Mouse (Mus musculus): ENCODE data around the gene Nrn1l. TPM values are rescaled to one million over a fixed set of nuclear protein-coding genes. Genes with fewer than 3 reads are reported as not detected.

Nrn1l gene
- total and polyA plus RNA-seq, 3 experiments = 0.38 to 1.5 TPM; not detected in 1

DNA sequence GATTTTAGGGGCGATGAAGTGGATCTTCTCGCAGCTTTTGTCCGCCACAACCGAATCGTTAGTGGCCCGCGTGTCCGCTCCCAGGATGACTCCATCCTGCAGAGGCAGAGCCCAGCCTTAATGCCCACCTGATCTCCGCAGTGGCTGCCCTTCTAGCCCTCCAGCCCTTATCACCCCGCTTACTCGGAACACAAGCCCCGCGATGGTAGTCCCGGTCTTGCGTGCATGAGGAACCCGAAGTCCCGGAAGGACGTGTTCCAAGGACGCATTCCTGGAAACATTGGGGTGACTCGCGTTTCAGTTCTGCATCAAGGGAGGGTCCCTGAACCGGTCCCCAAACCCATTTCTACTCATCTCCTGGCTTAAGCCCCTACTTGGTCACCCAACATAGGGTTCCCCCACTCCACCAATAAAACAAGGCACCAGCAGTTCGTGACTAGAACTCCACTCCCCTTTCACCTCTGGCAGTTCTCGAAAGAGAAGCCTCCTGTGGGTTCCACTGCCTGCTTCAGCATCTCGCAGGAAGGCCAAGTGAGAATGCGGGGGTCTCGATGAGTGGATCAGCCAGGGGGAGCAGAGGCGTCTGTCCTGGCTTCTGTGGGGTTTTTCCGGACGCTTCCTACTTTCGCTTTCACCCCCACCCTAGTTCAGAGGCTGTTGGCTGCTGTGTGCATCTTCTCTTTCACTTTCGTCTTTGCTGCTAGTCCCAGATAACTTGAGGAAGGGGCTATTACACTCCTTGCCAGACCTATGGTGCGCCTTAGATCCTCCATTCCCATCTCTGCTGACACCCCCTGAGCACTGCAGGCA is 44.3 kb downstream of the Nrn1l start:
- H3K4me3 ChIP-seq (ENCODE audit: low read depth, low read length) = peak overlapping the region; percentile 94
- H3K27me3 ChIP-seq (ENCODE audit: insufficient read depth, low read length) = no peaks in the 10 kb centered on the region
- DNase-seq (ENCODE audit: low spot score) (peak; percentile 65), ATAC-seq (ENCODE audit: extremely low read depth, insufficient number of reproducible peaks, low FRiP score, poor library complexity, severe bottlenecking) (no peak)
- H3K9me3 ChIP-seq (replicated peaks) = no peaks in the 10 kb centered on the region
- H3K4me1 ChIP-seq (ENCODE audit: insufficient read depth, low read depth, low read length) = peaks cover 66% of the 10 kb centered on the region
- TF ChIP-seq GATA2 (IDR thresholded peaks at IDR 0.05; ENCODE audit: borderline replicate concordance, low read depth, low read length) (no peak), TAL1 (conservative IDR thresholded peaks at IDR 0.05; ENCODE audit: low read depth, low read length) (no peak), CTCF (IDR thresholded peaks at IDR 0.05; ENCODE audit: low read depth, low read length) (no peak), GATA1 (IDR thresholded peaks at IDR 0.05; ENCODE audit: borderline replicate concordance, low read length) (no peak), POLR2AphosphoS5 (IDR thresholded peaks at IDR 0.05; ENCODE audit: insufficient replicate concordance, low read depth, low read length) (no peak; the same call in 1 of the 2 replicates)
- H3K36me3 ChIP-seq (replicated peaks) = peaks cover 60% of the 10 kb centered on the region

DNA sequence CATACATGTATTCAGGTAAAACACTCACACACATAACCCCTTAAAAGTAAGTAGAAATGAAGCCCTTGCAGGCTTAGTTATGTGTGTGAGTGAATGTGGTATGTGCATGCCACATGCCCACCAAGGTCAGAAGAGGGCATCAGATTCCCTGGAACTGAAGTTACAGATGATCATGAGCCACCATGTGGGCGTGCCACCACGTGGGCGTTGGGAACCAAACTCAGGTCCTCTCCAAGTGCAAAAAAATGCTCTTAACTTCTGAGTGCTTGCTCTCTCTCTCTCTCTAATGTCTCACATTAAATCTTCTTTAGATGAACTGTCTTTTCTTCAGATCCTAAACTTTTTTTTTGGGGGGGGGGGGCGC is 44.9 kb downstream of the Nrn1l start, which contains the start of gene Psmb10:
TSS of gene Psmb10 (minus strand) at position 139 of the 364 bp plus-strand sequence.
- TF ChIP-seq GATA1 (IDR thresholded peaks at IDR 0.05; ENCODE audit: borderline replicate concordance, low read length) (no peak), TAL1 (conservative IDR thresholded peaks at IDR 0.05; ENCODE audit: low read depth, low read length) (no peak), CTCF (IDR thresholded peaks at IDR 0.05; ENCODE audit: low read depth, low read length) (no peak), GATA2 (IDR thresholded peaks at IDR 0.05; ENCODE audit: borderline replicate concordance, low read depth, low read length) (no peak), POLR2AphosphoS5 (IDR thresholded peaks at IDR 0.05; ENCODE audit: insufficient replicate concordance, low read depth, low read length) (no peak)

DNA sequence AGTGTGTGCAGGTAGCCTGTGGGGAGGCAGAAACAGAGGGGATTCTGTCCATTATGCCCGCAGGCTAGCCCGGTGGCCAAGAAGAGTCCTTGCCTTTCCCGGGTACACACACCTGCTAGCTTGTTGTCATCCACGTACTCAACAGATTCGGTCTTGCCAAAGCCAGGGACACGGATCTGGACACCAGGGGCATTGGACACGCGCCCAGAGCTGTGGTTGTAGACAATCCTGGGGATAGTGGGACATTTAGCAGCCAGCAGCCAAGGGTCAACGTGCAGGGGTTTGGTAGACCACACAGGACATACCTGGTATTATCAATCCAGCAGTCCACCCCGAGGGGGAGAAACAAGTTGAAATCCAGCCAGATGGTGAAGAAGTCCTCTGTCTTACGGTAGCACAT is 48.7 kb downstream of the Nrn1l start:
- Histone ChIP-seq H3K27me3 (ENCODE audit: insufficient read depth, low read length) (no peaks in the 10 kb centered on the region), H3K4me1 (ENCODE audit: insufficient read depth, low read depth, low read length) (peaks cover 34% of the 10 kb centered on the region), H3K4me3 (ENCODE audit: low read depth, low read length) (no peak overlapping the region), H3K36me3 (replicated peaks) (peaks cover 69% of the 10 kb centered on the region), H3K9me3 (replicated peaks) (no peaks in the 10 kb centered on the region)
- no peak for TF ChIP-seq GATA1 (IDR thresholded peaks at IDR 0.05; ENCODE audit: borderline replicate concordance, low read length)
- TF ChIP-seq GATA2 (IDR thresholded peaks at IDR 0.05; ENCODE audit: borderline replicate concordance, low read depth, low read length) = no peak
- no peak for TF ChIP-seq CTCF (IDR thresholded peaks at IDR 0.05; ENCODE audit: low read depth, low read length)
- no peak for TF ChIP-seq TAL1 (conservative IDR thresholded peaks at IDR 0.05; ENCODE audit: low read depth, low read length)
- no peak for TF ChIP-seq POLR2AphosphoS5 (IDR thresholded peaks at IDR 0.05; ENCODE audit: insufficient replicate concordance, low read depth, low read length)
- ATAC-seq (ENCODE audit: extremely low read depth, insufficient number of reproducible peaks, low FRiP score, poor library complexity, severe bottlenecking) (no peak), DNase-seq (ENCODE audit: low spot score) (no peak)

More for the DNA sequence above, 44.9 kb downstream of the Nrn1l start, which contains the start of gene Psmb10:
- peaks cover 60% of the 10 kb centered on the region for H3K36me3 ChIP-seq (replicated peaks)
- DNase-seq (ENCODE audit: low spot score) (no peak), ATAC-seq (ENCODE audit: extremely low read depth, insufficient number of reproducible peaks, low FRiP score, poor library complexity, severe bottlenecking) (no peak)
- peaks cover 66% of the 10 kb centered on the region for H3K4me1 ChIP-seq (ENCODE audit: insufficient read depth, low read depth, low read length)
- H3K9me3 ChIP-seq (replicated peaks) = no peaks in the 10 kb centered on the region
- no peaks in the 10 kb centered on the region for H3K27me3 ChIP-seq (ENCODE audit: insufficient read depth, low read length)
- H3K4me3 ChIP-seq (ENCODE audit: low read depth, low read length) = peak within 1 kb of the TSS; percentile 94

DNA sequence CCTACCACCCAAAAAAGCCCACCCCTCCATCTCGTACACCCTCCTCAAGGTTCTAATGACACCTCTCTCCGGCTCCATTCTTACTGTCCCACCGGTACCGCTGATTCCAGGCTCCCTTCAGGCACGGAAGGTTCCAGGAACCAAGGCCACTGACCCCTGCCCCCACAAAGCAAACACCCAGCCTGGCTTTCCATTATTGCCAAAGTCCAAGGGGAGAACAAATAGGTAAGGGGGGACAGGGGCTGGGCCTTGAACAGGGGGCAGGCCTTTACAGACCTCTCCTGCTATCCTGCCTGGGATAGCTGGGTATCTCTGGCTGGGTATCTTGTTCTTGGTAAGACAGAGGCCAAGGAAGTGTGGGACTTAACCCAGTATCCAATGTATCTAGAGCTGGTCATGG is 49.2 kb downstream of the Nrn1l start:
- Histone ChIP-seq H3K9me3 (replicated peaks) (no peaks in the 10 kb centered on the region), H3K36me3 (replicated peaks) (peaks cover 74% of the 10 kb centered on the region), H3K4me1 (ENCODE audit: insufficient read depth, low read depth, low read length) (peaks cover 29% of the 10 kb centered on the region), H3K27me3 (ENCODE audit: insufficient read depth, low read length) (no peaks in the 10 kb centered on the region), H3K4me3 (ENCODE audit: low read depth, low read length) (no peak overlapping the region)
- no peak for TF ChIP-seq POLR2AphosphoS5 (IDR thresholded peaks at IDR 0.05; ENCODE audit: insufficient replicate concordance, low read depth, low read length)
- no peak for TF ChIP-seq CTCF (IDR thresholded peaks at IDR 0.05; ENCODE audit: low read depth, low read length)
- TF ChIP-seq GATA2 (IDR thresholded peaks at IDR 0.05; ENCODE audit: borderline replicate concordance, low read depth, low read length) = no peak
- no peak for TF ChIP-seq GATA1 (IDR thresholded peaks at IDR 0.05; ENCODE audit: borderline replicate concordance, low read length)
- no peak for TF ChIP-seq TAL1 (conservative IDR thresholded peaks at IDR 0.05; ENCODE audit: low read depth, low read length)
- DNase-seq (ENCODE audit: low spot score) (no peak), ATAC-seq (ENCODE audit: extremely low read depth, insufficient number of reproducible peaks, low FRiP score, poor library complexity, severe bottlenecking) (no peak)

DNA sequence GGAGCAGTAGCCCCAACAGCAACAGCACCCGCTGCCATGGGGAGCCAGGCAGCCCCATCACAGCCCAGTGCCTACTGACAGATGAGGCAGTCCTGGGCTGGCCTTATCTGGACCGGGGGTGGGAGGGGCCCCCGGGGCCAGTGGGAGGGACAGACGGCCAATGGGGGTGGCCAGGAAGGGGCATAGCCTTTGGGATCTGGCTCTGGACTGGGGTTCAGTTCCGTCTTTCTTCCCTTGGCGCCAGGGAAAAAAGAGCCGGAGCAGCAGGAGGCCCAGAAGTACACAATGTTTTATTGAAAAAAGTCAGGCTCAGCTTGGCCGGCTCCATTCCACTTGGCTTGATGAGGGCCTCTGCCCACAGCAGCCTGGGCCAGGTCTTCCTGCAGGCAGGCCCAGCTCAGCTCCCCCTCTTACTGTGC is 50.0 kb downstream of the Nrn1l start, which contains the start of gene Lcat:
TSS of gene Lcat (minus strand) at position 62 of the 419 bp plus-strand sequence.
- H3K4me1 ChIP-seq (ENCODE audit: insufficient read depth, low read depth, low read length) = peaks cover 21% of the 10 kb centered on the region
- peaks cover 82% of the 10 kb centered on the region for H3K36me3 ChIP-seq (replicated peaks)
- no peaks in the 10 kb centered on the region for H3K9me3 ChIP-seq (replicated peaks)
- no peaks in the 10 kb centered on the region for H3K27me3 ChIP-seq (ENCODE audit: insufficient read depth, low read length)
- H3K4me3 ChIP-seq (ENCODE audit: low read depth, low read length) = no peak within 1 kb of the TSS
- TF ChIP-seq TAL1 (conservative IDR thresholded peaks at IDR 0.05; ENCODE audit: low read depth, low read length) (no peak), GATA1 (IDR thresholded peaks at IDR 0.05; ENCODE audit: borderline replicate concordance, low read length) (no peak), CTCF (IDR thresholded peaks at IDR 0.05; ENCODE audit: low read depth, low read length) (no peak), GATA2 (IDR thresholded peaks at IDR 0.05; ENCODE audit: borderline replicate concordance, low read depth, low read length) (no peak), POLR2AphosphoS5 (IDR thresholded peaks at IDR 0.05; ENCODE audit: insufficient replicate concordance, low read depth, low read length) (no peak)
- ATAC-seq (ENCODE audit: extremely low read depth, insufficient number of reproducible peaks, low FRiP score, poor library complexity, severe bottlenecking) (no peak), DNase-seq (ENCODE audit: low spot score) (no peak)

Other genes with a start within 250 kb of the Nrn1l start
Only the 20 nearest of the 23 such genes appear.
- 3.6 and 6.2 TPM in 2 replicates for gene Pard6a, start 192.4 kb upstream of the Nrn1l start, total RNA-seq (2014; fragmentation: Nextera tagmentation)
- gene Pard6a, start 192.4 kb upstream of the Nrn1l start, total RNA-seq (2017) = 18.5 and 19.6 TPM in 2 replicates
- gene Pard6a, start 192.4 kb upstream of the Nrn1l start, polyA plus RNA-seq (2012) = 6.2 and 6.6 TPM in 2 replicates
- gene 4933405L10Rik, start 185.9 kb upstream of the Nrn1l start, total RNA-seq (2014; fragmentation: Nextera tagmentation) = not detected in 2 replicates
- not detected in 2 replicates for gene 4933405L10Rik, start 185.9 kb upstream of the Nrn1l start, total RNA-seq (2017)
- 0.05 and 0.13 TPM in 2 replicates for gene 4933405L10Rik, start 185.9 kb upstream of the Nrn1l start, polyA plus RNA-seq (2012)
- 9.5 and 16.8 TPM in 2 replicates for gene Enkd1, start 185.4 kb upstream of the Nrn1l start, total RNA-seq (2014; fragmentation: Nextera tagmentation)
- gene Enkd1, start 185.4 kb upstream of the Nrn1l start, total RNA-seq (2017) = 10.5 and 13.6 TPM in 2 replicates
- gene Enkd1, start 185.4 kb upstream of the Nrn1l start, polyA plus RNA-seq (2012) = 52.5 and 62.1 TPM in 2 replicates
- 0.92 and 4.4 TPM in 2 replicates for gene Gfod2, start 134.9 kb upstream of the Nrn1l start, total RNA-seq (2014; fragmentation: Nextera tagmentation)
- 1.8 and 4.9 TPM in 2 replicates for gene Gfod2, start 134.9 kb upstream of the Nrn1l start, total RNA-seq (2017)
- 2.6 and 3.0 TPM in 2 replicates for gene Gfod2, start 134.9 kb upstream of the Nrn1l start, polyA plus RNA-seq (2012)
- gene Ranbp10, start 66.2 kb upstream of the Nrn1l start, total RNA-seq (2014; fragmentation: Nextera tagmentation) = 35.6 and 114 TPM in 2 replicates
- gene Ranbp10, start 66.2 kb upstream of the Nrn1l start, total RNA-seq (2017) = 12.5 and 14.3 TPM in 2 replicates
- 22.1 and 29.3 TPM in 2 replicates for gene Ranbp10, start 66.2 kb upstream of the Nrn1l start, polyA plus RNA-seq (2012)
- not detected in 2 replicates for gene Tsnaxip1, start 65.8 kb upstream of the Nrn1l start, total RNA-seq (2014; fragmentation: Nextera tagmentation)
- 0.06 and 0.16 TPM in 2 replicates for gene Tsnaxip1, start 65.8 kb upstream of the Nrn1l start, total RNA-seq (2017)
- gene Tsnaxip1, start 65.8 kb upstream of the Nrn1l start, polyA plus RNA-seq (2012) = not detected in 2 replicates
- gene Cenpt, start 40.3 kb upstream of the Nrn1l start, total RNA-seq (2014; fragmentation: Nextera tagmentation) = 25.2 and 31.4 TPM in 2 replicates
- gene Cenpt, start 40.3 kb upstream of the Nrn1l start, total RNA-seq (2017) = 14.4 and 14.6 TPM in 2 replicates
- gene Cenpt, start 40.3 kb upstream of the Nrn1l start, polyA plus RNA-seq (2012) = 12.7 and 12.9 TPM in 2 replicates
- gene Thap11, start 38.4 kb upstream of the Nrn1l start, total RNA-seq (2014; fragmentation: Nextera tagmentation) = 18.1 and 22.5 TPM in 2 replicates
- 35.8 and 42.5 TPM in 2 replicates for gene Thap11, start 38.4 kb upstream of the Nrn1l start, total RNA-seq (2017)
- 31.7 and 34.2 TPM in 2 replicates for gene Thap11, start 38.4 kb upstream of the Nrn1l start, polyA plus RNA-seq (2012)
- gene Nutf2, start 33.0 kb upstream of the Nrn1l start, total RNA-seq (2014; fragmentation: Nextera tagmentation) = 378 and 465 TPM in 2 replicates
- 87.1 and 116 TPM in 2 replicates for gene Nutf2, start 33.0 kb upstream of the Nrn1l start, total RNA-seq (2017)
- 284 and 322 TPM in 2 replicates for gene Nutf2, start 33.0 kb upstream of the Nrn1l start, polyA plus RNA-seq (2012)
- 32.7 and 53.4 TPM in 2 replicates for gene Edc4, start 12.7 kb upstream of the Nrn1l start, total RNA-seq (2014; fragmentation: Nextera tagmentation)
- 39.7 and 43.0 TPM in 2 replicates for gene Edc4, start 12.7 kb upstream of the Nrn1l start, total RNA-seq (2017)
- 27.4 and 29.7 TPM in 2 replicates for gene Edc4, start 12.7 kb upstream of the Nrn1l start, polyA plus RNA-seq (2012)
- gene Pskh1, start 6.9 kb downstream of the Nrn1l start, total RNA-seq (2014; fragmentation: Nextera tagmentation) = 26.1 and 32.1 TPM in 2 replicates
- gene Pskh1, start 6.9 kb downstream of the Nrn1l start, total RNA-seq (2017) = 21.3 and 22.7 TPM in 2 replicates
- 13.1 and 19.5 TPM in 2 replicates for gene Pskh1, start 6.9 kb downstream of the Nrn1l start, polyA plus RNA-seq (2012)
- gene Ctrl, start 40.3 kb downstream of the Nrn1l start, total RNA-seq (2014; fragmentation: Nextera tagmentation) = not detected in 2 replicates
- gene Ctrl, start 40.3 kb downstream of the Nrn1l start, total RNA-seq (2017) = 0.38 and 1.1 TPM in 2 replicates
- 0.14 TPM in 1 of 2 replicates, not detected in the other for gene Ctrl, start 40.3 kb downstream of the Nrn1l start, polyA plus RNA-seq (2012)
- 14.4 and 16.3 TPM in 2 replicates for gene Psmb10, start 44.9 kb downstream of the Nrn1l start, total RNA-seq (2014; fragmentation: Nextera tagmentation)
- 15.3 and 19.7 TPM in 2 replicates for gene Psmb10, start 44.9 kb downstream of the Nrn1l start, total RNA-seq (2017)
- gene Psmb10, start 44.9 kb downstream of the Nrn1l start, polyA plus RNA-seq (2012) = 125 and 148 TPM in 2 replicates
- gene Lcat, start 49.8 kb downstream of the Nrn1l start, total RNA-seq (2014; fragmentation: Nextera tagmentation) = 0.92 TPM in 1 of 2 replicates, not detected in the other
- 0.17 and 0.22 TPM in 2 replicates for gene Lcat, start 49.8 kb downstream of the Nrn1l start, total RNA-seq (2017)
- 0.29 and 0.40 TPM in 2 replicates for gene Lcat, start 49.8 kb downstream of the Nrn1l start, polyA plus RNA-seq (2012)
- 3.7 and 4.4 TPM in 2 replicates for gene Slc12a4, start 72.5 kb downstream of the Nrn1l start, total RNA-seq (2014; fragmentation: Nextera tagmentation)
- gene Slc12a4, start 72.5 kb downstream of the Nrn1l start, total RNA-seq (2017) = 6.6 and 7.2 TPM in 2 replicates
- gene Slc12a4, start 72.5 kb downstream of the Nrn1l start, polyA plus RNA-seq (2012) = 7.4 and 8.7 TPM in 2 replicates
- not detected in 2 replicates for gene Dpep3, start 85.9 kb downstream of the Nrn1l start, total RNA-seq (2014; fragmentation: Nextera tagmentation)
- 0.05 TPM in 1 of 2 replicates, not detected in the other for gene Dpep3, start 85.9 kb downstream of the Nrn1l start, total RNA-seq (2017)
- not detected in 2 replicates for gene Dpep3, start 85.9 kb downstream of the Nrn1l start, polyA plus RNA-seq (2012)
- 20.9 and 21.7 TPM in 2 replicates for gene Dus2, start 97.8 kb downstream of the Nrn1l start, total RNA-seq (2014; fragmentation: Nextera tagmentation)
- gene Dus2, start 97.8 kb downstream of the Nrn1l start, total RNA-seq (2017) = 14.2 and 18.3 TPM in 2 replicates
- 3.6 and 3.9 TPM in 2 replicates for gene Dus2, start 97.8 kb downstream of the Nrn1l start, polyA plus RNA-seq (2012)
- not detected in 2 replicates for gene Dpep2nb, start 112.4 kb downstream of the Nrn1l start, total RNA-seq (2014; fragmentation: Nextera tagmentation)
- 0.16 TPM in 1 of 2 replicates, not detected in the other for gene Dpep2nb, start 112.4 kb downstream of the Nrn1l start, total RNA-seq (2017)
- not detected in 2 replicates for gene Dpep2nb, start 112.4 kb downstream of the Nrn1l start, polyA plus RNA-seq (2012)
- gene Ddx28, start 118.3 kb downstream of the Nrn1l start, total RNA-seq (2014; fragmentation: Nextera tagmentation) = 9.9 TPM in 2 replicates
- gene Ddx28, start 118.3 kb downstream of the Nrn1l start, total RNA-seq (2017) = 18.6 and 19.4 TPM in 2 replicates
- gene Ddx28, start 118.3 kb downstream of the Nrn1l start, polyA plus RNA-seq (2012) = 22.6 and 26.0 TPM in 2 replicates
- gene Nfatc3, start 165.3 kb downstream of the Nrn1l start, total RNA-seq (2014; fragmentation: Nextera tagmentation) = 189 and 192 TPM in 2 replicates
- 29.6 and 31.0 TPM in 2 replicates for gene Nfatc3, start 165.3 kb downstream of the Nrn1l start, total RNA-seq (2017)
- 13.0 and 15.0 TPM in 2 replicates for gene Nfatc3, start 165.3 kb downstream of the Nrn1l start, polyA plus RNA-seq (2012)